Mouse (Mus musculus) frontal cortex, postnatal 36 days (tissue): ENCODE data around the gene Dyrk3.
"Not testable (repeated sequence)": the region's sequence is repeated elsewhere in the genome, so short reads cannot be mapped to it uniquely, and the experiment has no call there.

Source experiments
- DNase-seq, 2 experiments: peaks; one replicate each; pipeline ENCODE4 v3.0.0; 2022; ENCODE audit warnings: low spot score in 2 of 2

The Dyrk3 gene

GRCm38 (mm10) chr1:131155456-131155855, 17.3 kb upstream of the Dyrk3 start:
- no peak for DNase-seq

- peak; percentile 84 to 87 for DNase-seq
These were observed 15.0 kb upstream of the Dyrk3 start, which contains the start of gene Eif2d for GRCm38 (mm10) chr1:131153018-131153629. Gene Eif2d (plus strand): TSS chr1:131153181.

- DNase-seq = no peak
These were observed 11.4 kb upstream of the Dyrk3 start for GRCm38 (mm10) chr1:131149496-131149895.

- DNase-seq = no peak
These were observed 8.1 kb upstream of the Dyrk3 start for GRCm38 (mm10) chr1:131146181-131146614.

GRCm38 (mm10) chr1:131145222-131145621, 7.1 kb upstream of the Dyrk3 start:
- not testable (repeated sequence) for DNase-seq

GRCm38 (mm10) chr1:131142472-131142871, 4.3 kb upstream of the Dyrk3 start:
- DNase-seq = no peak

- DNase-seq = no peak
These were observed 3.3 kb upstream of the Dyrk3 start for GRCm38 (mm10) chr1:131141449-131141848.

- no peak for DNase-seq
These were observed 1.3 kb upstream of the Dyrk3 start for GRCm38 (mm10) chr1:131139102-131140095.

- no peak for DNase-seq
These were observed 422 bp downstream of the Dyrk3 start for GRCm38 (mm10) chr1:131137717-131138118.

GRCm38 (mm10) chr1:131137111-131137510, 1.0 kb downstream of the Dyrk3 start:
- DNase-seq = no peak

- no peak for DNase-seq
These were observed 2.0 kb downstream of the Dyrk3 start for GRCm38 (mm10) chr1:131135960-131136629.

GRCm38 (mm10) chr1:131134942-131135522, 3.1 kb downstream of the Dyrk3 start:
- DNase-seq = no peak

- no peak for DNase-seq
These were observed 3.9 kb downstream of the Dyrk3 start for GRCm38 (mm10) chr1:131134231-131134630.

GRCm38 (mm10) chr1:131125987-131126744, 12.0 kb downstream of the Dyrk3 start:
- DNase-seq = peak; percentile 52 to 63

- DNase-seq = no peak
These were observed 14.4 kb downstream of the Dyrk3 start for GRCm38 (mm10) chr1:131123522-131124265.

GRCm38 (mm10) chr1:131121987-131122386, 16.2 kb downstream of the Dyrk3 start:
- DNase-seq = no peak

- no peak for DNase-seq
These were observed 19.1 kb downstream of the Dyrk3 start for GRCm38 (mm10) chr1:131119026-131119425.

- no peak for DNase-seq
These were observed 19.6 kb downstream of the Dyrk3 start for GRCm38 (mm10) chr1:131118530-131118929.

GRCm38 (mm10) chr1:131116430-131117011, 21.6 kb downstream of the Dyrk3 start:
- peak; percentile 71 to 89 for DNase-seq

GRCm38 (mm10) chr1:131115932-131116331, 22.2 kb downstream of the Dyrk3 start:
- DNase-seq = peak in 1 of 2 experiments; percentile 65
